Mouse (Mus musculus) E14TG2a.4 (cell line): ENCODE results near the gene Ctse.

Experiments
- CTCF ChIP-seq: conservative IDR thresholded peaks from 2 replicates; pipeline ENCODE4 v1.5.1; 2014; ENCODE audit warnings: low read length
- POU5F1 ChIP-seq: IDR thresholded peaks from 2 replicates; pipeline ENCODE4 v1.6.1; 2014; ENCODE audit warnings: low read length, borderline replicate concordance

- no peak for TF ChIP-seq CTCF
- TF ChIP-seq POU5F1 = no peak
Measured at GRCm38 (mm10) chr1:131687739-131688138, 49.6 kb downstream of the Ctse start.
